Mouse (Mus musculus): ENCODE data around the gene Mgp.

Gene Mgp

GRCm38 (mm10) chr6:136875670-136876069 lies at the start of gene Mgp:
TSS of gene Mgp (minus strand) at chr6:136875823.
- peak; percentile 66 for DNase-seq

GRCm38 (mm10) chr6:136925049-136925448 lies 49.4 kb upstream of the Mgp start:
- DNase-seq = no peak

DNA sequence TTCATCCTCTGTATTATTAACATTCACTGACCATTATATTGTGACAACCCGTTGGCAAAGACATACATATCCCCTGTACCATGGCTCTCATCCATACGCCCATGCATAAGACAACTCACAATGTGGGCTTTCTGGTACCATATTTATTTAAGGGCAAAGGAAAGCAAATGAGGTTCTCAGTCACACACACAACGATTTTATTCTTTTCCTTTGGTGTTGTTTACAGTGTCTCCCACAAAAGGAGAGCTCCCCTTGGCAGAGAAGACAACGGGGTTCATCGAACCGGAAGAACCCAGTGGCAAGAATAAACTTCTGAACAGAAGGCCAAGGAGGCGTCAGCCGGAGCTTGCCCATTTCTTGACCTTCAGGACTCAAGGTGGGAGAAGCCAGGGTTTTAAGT lies 47.9 kb upstream of the Mgp start, which contains the start of gene Pde6h:
TSS of gene Pde6h (plus strand) at position 301 of the 400 bp plus-strand sequence.
- DNase-seq = no peak

GRCm38 (mm10) chr6:136922871-136923270 lies 47.2 kb upstream of the Mgp start:
- no peak for DNase-seq

DNA sequence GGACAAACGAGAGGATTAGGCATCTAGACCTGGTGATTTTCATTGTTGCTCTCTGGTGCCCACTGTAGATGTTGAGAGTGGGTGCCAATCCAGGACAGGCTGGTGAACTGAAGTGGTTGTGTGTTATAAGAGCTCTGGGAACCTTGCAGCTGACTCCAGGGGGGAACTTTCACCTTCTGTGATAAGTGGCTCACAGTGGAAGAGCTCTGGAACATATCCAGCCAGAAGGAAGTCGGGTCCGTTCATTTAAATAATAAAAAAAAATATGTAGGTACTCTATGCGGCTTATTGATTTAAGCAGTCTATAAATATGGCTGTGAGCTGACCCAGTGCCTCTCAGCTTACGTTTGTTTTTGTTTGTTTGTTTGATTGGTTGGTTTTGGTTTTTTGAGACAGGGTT lies 46.5 kb upstream of the Mgp start, which contains the start of gene Erp27:
TSS of gene Erp27 (minus strand) at position 101 of the 400 bp plus-strand sequence.
- DNase-seq = no peak

DNA sequence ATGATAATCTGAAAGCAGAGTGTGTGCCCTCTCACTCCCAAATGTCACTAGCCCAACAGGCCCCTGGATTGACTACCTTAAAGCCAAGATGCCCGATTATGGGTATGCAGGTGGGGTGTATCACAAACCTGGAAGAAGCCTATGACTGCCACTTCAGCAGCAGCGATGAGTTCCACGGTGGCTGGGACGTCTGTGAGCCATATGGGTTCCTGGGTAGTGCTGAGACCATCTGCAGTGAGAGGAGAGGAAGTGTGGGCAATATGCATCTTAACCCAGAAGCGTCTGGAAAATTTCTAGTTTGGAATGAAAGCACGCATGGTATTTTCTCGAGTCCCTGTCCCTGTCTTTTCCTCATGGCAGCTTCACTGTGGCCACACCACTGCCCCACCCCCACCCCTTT lies 46.0 kb upstream of the Mgp start:
- no peak for DNase-seq

DNA sequence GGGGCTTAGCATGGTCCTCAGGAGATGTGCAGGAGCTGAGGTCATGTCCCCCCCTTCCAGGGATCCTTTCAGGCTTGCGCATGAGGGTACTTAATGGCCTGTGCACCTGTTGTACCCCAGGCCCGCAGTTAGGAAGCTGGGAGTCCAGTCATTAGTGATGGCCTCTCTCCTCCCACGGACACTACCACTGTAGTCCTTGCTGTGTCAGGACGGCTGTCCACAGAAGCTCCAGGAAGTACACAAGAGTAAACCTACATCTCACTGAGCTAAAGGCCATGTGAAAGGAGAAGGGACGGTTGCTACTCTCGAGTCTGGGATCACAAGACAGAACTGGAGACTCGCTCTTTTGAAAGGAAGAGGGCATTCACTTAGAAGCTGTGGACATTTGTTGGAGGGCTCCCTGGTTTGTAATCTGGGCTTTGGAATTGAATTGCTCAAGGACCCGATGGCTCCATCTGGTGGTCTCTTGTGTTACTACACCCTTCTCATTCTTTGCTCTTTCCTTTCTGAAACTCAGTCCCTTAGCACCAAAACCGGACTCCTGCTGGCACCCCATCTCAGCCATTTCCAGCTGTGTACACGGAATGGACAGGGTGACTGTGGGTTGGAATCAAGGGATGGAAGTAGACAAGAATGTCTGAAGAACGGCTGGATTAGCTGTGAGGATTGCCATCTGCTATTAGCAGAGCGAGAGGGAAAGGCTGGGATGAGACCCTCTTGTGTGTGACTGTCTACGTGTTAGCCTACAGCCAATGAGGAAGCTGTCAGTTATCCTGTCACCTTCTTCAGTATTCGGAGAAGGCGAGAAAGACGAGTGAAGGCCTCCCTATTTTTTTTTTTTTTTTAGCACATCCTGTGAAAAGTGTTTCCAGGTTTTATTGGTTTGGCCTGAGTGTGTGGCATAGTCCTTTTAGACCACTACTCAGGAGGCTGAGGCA lies 45.0 kb upstream of the Mgp start:
- DNase-seq = peak; percentile 90

DNA sequence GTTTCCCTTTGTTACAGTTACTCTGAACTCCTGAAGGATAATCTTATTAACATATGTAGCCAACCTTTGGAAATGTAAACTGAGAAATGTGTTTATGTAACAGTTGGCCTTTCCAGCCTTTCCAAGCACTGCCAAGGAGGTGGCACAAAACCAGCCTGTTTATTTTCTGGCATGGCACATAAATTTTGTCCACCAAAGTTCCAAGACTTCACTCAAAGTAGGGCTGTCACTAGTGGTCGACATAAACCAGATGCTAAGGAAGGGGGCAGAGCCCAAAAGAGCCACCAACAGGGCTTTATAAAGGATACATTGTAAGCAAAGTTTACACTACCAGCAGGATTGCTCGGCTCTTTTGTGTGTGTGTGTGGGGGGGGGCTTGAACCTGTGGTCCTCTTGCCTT lies 42.3 kb upstream of the Mgp start:
- no peak for DNase-seq

GRCm38 (mm10) chr6:136915721-136916395 lies 40.2 kb upstream of the Mgp start:
- no peak for DNase-seq

DNA sequence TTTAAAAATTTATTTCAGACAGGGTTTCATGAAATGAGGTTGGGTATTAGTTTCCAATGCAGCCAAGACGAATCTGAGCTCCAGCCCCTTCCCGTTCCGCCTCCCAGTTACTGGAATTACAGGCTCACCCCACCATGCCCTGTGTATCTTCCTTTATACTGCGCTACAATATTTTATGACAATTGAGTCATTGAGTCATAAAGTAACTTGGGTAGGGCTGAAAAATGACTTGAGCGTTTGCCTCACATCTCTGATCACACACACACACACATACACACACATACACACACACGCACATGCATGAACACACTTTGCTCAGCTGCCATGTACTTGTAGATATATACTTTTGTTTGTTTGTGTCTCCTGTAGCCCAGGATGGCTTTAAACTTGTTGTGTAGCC lies 38.6 kb upstream of the Mgp start:
- no peak for DNase-seq

GRCm38 (mm10) chr6:136913384-136914126 lies 37.9 kb upstream of the Mgp start:
- peak; percentile 63 for DNase-seq

DNA sequence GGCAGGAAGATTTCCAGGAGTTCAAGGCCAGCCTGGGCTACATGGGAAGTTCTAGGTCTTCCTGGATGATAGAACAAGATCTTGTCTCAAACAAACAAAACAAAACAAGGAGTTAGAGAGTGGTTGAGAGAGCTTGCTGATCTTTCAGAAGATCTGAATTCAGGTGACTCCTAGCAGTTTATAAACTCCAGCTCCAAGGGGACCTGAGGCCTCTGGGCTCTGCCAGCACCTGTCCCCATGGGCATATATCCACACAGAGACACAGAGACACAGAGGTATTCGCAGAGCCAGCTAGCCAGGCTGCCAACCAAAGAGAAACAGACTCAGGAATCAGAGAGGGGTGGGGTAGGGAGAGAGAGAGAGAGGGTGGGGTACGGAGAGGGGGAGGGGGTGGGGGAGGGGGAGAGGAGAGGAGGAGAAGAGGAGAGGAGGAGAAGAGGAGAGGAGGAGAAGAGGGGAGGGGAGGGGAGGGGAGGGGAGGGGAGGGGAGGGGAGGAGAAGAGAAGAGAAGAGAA lies 37.2 kb upstream of the Mgp start:
- DNase-seq = no peak

- peak; percentile 80 for DNase-seq
Observed at GRCm38 (mm10) chr6:136910247-136910890, 34.7 kb upstream of the Mgp start.

DNA sequence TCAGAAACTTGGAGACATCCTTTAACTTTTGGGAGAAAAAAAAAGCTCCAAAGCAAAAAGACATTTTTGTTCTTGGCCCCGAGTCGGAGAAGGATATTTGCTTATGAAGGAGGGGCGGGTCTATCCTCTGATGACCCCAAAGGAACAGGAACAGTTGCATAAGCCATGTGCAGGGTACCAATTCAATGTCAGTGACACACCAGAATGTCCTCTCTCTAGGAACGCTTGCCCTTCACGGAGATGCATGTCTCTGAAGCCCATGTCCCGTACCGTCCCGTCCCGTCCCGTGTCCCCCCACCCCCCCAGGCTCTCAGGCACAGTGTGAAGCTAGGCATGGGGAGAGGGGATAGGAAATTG lies 31.3 kb upstream of the Mgp start:
- peak; percentile 78 for DNase-seq

- DNase-seq = peak; percentile 35
Observed at GRCm38 (mm10) chr6:136906283-136906936, 30.8 kb upstream of the Mgp start.

GRCm38 (mm10) chr6:136903885-136904470 lies 28.4 kb upstream of the Mgp start:
- peak; percentile 24 for DNase-seq

- DNase-seq = no peak
Observed at GRCm38 (mm10) chr6:136902527-136902926, 26.9 kb upstream of the Mgp start.

DNA sequence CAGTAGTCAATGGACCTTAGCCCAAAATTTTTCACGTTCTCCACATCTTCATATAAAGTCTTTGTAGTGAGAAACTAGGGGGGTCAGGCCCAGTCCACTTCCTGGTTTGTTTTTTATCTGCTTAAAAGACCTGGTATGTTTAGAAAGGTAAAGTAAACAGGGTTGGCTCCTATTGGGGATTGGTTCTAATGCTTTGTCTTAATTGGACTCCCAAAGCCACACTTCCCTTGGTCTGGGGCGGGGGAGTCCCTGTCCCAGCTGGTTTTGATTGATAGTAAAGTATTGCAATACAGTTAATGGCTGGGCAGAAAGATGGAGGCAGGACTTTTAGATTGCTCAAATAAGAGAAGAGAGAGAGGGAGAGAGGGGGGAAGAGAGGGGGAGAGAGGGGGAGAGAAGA lies 25.4 kb upstream of the Mgp start:
- DNase-seq = no peak

DNA sequence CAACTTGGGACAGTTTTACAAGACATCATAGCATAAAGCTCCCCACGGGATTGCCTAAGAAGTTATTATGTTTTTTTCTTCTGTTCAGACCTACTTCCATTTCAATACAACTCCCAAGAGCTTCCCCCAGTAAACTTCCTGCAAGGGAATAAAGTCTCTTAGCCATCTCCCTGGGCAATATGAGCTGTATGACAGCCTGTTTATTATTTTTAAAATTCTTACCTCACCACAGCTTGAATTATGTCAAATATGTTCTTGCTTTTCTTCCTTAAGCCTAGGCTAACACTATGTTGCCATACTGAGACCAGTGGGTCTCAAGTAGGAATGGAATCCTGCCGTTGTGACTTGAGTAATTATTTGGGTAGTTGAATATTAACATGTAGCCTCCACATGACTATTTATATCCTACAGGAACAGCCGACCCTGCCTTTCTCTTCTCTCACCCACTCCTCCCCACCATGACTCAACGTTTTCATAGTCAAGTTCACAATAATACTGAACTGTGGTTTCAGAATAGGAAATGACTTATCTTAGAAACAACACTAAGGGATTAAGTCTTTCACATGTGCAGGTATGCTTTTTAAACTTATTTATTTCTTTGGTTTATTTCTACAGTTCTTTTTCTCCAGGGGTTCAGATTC lies 24.9 kb upstream of the Mgp start:
- no peak for DNase-seq

DNA sequence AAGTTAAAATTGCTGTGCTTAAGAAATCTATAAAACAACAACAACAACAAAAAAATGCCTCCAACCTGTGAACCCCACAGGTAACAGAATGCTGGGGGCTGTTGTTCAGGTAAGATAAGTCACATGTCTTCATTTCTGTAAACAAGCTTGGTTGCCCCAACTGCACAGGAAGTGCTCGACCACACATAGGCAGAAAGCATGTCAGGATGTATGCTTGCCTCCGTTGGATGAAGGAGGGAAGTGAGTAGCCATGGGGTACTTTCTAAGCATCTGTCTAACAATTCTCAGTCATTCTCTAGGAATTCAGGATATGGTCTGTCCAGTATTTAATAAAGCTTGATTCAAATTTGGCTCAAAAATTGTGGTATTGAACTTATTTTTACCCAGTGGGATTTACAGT lies 23.3 kb upstream of the Mgp start:
- DNase-seq = no peak

DNA sequence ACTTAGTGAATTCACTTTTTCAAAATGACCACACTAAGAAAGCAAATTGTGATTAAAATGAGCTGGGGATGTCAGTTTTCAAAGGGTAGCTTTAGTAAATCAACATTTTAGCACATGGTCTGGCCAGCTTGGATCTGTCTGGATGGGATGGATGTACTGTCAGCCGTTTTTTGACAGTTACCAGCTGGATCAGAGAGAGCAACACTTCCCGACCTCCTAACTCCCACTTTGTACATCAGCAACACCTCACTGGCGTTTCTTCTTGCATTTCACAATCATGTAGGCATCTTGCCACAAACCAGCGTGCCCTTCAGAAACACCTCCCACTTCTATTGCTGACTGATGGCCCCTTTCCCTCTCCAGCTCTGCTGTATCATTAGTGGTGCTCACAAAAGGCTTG lies 22.6 kb upstream of the Mgp start:
- DNase-seq = peak; percentile 88

All from lung, postnatal 10 days (tissue).